Mouse (Mus musculus) megakaryocyte, embryonic 14.5 days (primary cell): ENCODE results near the gene Gm20715.

ENCODE experiments used
- FLI1 ChIP-seq: IDR thresholded peaks from 2 replicates; pipeline ENCODE4 v1.6.1; 2012; ENCODE audit warnings: low read length, inconsistent platforms, mixed read lengths
- GATA1 ChIP-seq: IDR thresholded peaks from 3 replicates; pipeline ENCODE4 v1.6.1; 2012; ENCODE audit warnings: mixed read lengths, low read length, inconsistent platforms, borderline replicate concordance

DNA sequence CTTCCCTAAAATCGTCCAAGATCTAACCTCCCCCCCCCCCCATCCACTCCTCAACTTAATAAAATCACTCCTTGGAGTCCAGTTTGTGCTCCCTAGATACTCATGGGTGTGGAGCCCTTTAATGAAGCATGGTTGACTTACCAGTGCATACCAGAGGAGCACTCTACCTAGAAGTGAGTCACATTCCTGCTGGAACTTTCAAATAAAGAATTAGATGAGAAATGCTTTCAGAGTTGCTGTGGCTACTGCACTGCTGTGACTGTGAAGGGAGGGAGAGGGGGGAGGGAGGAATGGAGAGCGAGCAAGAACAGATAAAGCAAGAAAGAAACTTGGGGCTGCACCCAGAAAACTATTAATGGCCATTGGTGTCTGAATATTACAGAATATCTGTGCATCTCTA lies 31.1 kb downstream of the Gm20715 start:
- TF ChIP-seq GATA1 (no peak), FLI1 (no peak)
